Mouse (Mus musculus) cerebellum, adult 2 months (tissue): ENCODE results near the gene Cyp39a1. TPM values are rescaled to one million over a fixed set of nuclear protein-coding genes. Genes with fewer than 3 reads are reported as not detected.

ENCODE experiments used
- DNase-seq, 2 experiments: peaks; one replicate each; pipeline ENCODE4 v3.0.0; 2021
- H3K27ac ChIP-seq: fragments of 200-500 bp; 2 replicates; pipeline ENCODE4 v1.5.1; 2012; ENCODE audit warnings: low read length, control low read depth, inconsistent platforms; ENCODE audit not compliant: insufficient read depth
- H3K27me3 ChIP-seq: fragments of 200-500 bp; 2 replicates; pipeline ENCODE4 v1.6.1; 2012; ENCODE audit warnings: inconsistent platforms, mild to moderate bottlenecking, low read length, moderate library complexity; ENCODE audit not compliant: control insufficient read depth, insufficient read depth
- H3K4me1 ChIP-seq: fragments of 200-500 bp; 2 replicates; pipeline ENCODE4 v1.6.1; 2011; ENCODE audit warnings: low read length; ENCODE audit not compliant: control insufficient read depth, insufficient read depth
- H3K4me3 ChIP-seq: fragments of 200-500 bp; replicated peaks from 2 replicates; pipeline ENCODE3; 2011; ENCODE audit warnings: mild to moderate bottlenecking, low read depth, low read length, control low read depth; ENCODE audit not compliant: insufficient read depth
- CTCF ChIP-seq: fragments of 200-500 bp; IDR thresholded peaks from 2 replicates; pipeline ENCODE4 v1.5.1; 2011; ENCODE audit warnings: low read depth, mild to moderate bottlenecking, control low read depth, low read length, moderate library complexity, borderline replicate concordance; ENCODE audit not compliant: insufficient read depth
- POLR2A ChIP-seq: fragments of 200-500 bp; IDR thresholded peaks from 2 replicates; pipeline ENCODE4 v1.6.1; 2011; ENCODE audit warnings: low read length, control low read depth, borderline replicate concordance; ENCODE audit not compliant: insufficient read depth
- WGBS: fragments of 180-500 bp; shearing (Covaris S2); methylation state at CpG from one replicate; pipeline ENCODE4 v1.1.7; 2018; 5-methylcytosine and 5-hydroxymethylcytosine counted together
- polyA plus RNA-seq: library from polyadenylated mRNA; depleted of rRNA; stranded (reverse); fragments of >200 nt; gene quantifications from 2 replicates; pipeline ENCODE4 v1.2.3, GENCODE M21; 2012; rRNA removed

Cyp39a1 gene
- polyA plus RNA-seq, 1 experiment, result 3.2 TPM

DNA sequence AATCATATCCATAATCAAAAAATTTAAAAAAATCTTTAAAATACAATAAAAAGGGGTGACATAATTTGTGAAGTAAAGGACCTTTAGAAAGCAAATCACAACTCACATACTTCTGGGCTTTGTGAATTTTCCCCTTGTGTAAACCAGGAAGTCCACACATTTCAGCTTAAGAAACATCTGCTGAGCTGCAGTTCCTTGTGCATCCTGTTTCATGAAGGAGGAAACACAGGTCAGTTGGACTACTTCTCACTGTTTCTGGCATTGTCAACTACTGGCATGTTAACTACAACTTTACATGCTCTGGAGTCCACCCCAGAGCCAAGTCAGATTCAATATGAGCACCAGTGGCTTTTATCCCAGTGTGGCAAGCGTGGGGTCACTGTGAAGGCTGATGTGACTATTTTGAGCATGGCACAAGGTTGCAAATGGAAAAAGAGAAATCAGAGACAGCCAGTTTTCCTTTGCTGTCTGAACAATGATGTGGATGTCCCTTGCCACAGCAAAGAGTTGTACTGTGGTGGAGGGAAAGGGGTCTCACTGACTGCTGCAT is 127.6 kb downstream of the Cyp39a1 start:
- Histone ChIP-seq H3K27ac (no peak overlapping the region), H3K4me3 (no peak overlapping the region), H3K4me1 (no peaks in the 10 kb centered on the region), H3K27me3 (no peaks in the 10 kb centered on the region)
- TF ChIP-seq CTCF (no peak), POLR2A (no peak)
- WGBS, result 59% methylated on average over 1 of the region's 1 CpGs
- DNase-seq, result no peak

Other genes starting within 250 kb of the Cyp39a1 start
- gene Mep1a, start 164.6 kb upstream of the Cyp39a1 start, polyA plus RNA-seq, result not detected in 2 replicates
- gene Ankrd66, start 123.8 kb upstream of the Cyp39a1 start, polyA plus RNA-seq, result 0.41 and 0.59 TPM in 2 replicates
- gene Pla2g7, start 99.3 kb upstream of the Cyp39a1 start, polyA plus RNA-seq, result 201 and 209 TPM in 2 replicates
- gene Tdrd6, start 37.1 kb upstream of the Cyp39a1 start, polyA plus RNA-seq, result 1.6 and 1.9 TPM in 2 replicates
- gene Slc25a27, start 211 bp upstream of the Cyp39a1 start, polyA plus RNA-seq, result 53.2 and 57.1 TPM in 2 replicates
- 171 and 206 TPM in 2 replicates for gene Rcan2, start 133.9 kb downstream of the Cyp39a1 start, polyA plus RNA-seq